Mouse (Mus musculus) activated CD4-positive, CD25-positive, alpha-beta regulatory T cell, adult 4 months (primary cell): Measurements from ENCODE around the gene Pigx. TPM values are rescaled to one million over a fixed set of nuclear protein-coding genes. Genes with fewer than 3 reads are reported as not detected.
"Not testable (repeated sequence)": the region's sequence is repeated elsewhere in the genome, so short reads cannot be mapped to it uniquely, and the experiment has no call there.

Experiments
- ATAC-seq: one replicate; pipeline ENCODE4 v1.8.0; 2017
- polyA plus RNA-seq, 2 experiments: library from polyadenylated mRNA; unstranded; fragments of 100-300 nt; shearing (Covaris generic); gene quantifications; one replicate each; pipeline ENCODE4 v1.2.1; 2017

Gene Pigx
- polyA plus RNA-seq, 2 experiments from 2014 or later = 138 to 151 TPM

DNA sequence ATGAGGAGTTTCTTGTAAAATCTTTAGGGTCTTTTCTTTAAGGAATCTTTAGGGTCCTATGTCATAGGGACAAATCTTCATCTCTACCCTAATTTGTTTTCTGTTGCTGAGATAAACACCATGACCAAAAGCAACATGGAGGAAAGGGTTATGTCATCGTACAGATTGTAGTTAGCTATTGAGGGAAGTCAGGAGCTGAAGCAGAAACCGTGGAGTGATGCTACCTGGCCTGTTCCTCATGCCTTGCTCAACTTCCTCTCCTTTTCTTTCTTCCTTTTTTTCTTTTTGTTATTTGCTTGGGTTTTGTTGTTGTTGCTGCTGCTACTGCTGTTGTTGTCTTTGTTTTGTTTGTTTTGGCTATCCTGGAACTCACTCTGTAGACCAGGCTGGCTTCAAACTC, 9.0 kb upstream of the Pigx start:
- no peak for ATAC-seq

DNA sequence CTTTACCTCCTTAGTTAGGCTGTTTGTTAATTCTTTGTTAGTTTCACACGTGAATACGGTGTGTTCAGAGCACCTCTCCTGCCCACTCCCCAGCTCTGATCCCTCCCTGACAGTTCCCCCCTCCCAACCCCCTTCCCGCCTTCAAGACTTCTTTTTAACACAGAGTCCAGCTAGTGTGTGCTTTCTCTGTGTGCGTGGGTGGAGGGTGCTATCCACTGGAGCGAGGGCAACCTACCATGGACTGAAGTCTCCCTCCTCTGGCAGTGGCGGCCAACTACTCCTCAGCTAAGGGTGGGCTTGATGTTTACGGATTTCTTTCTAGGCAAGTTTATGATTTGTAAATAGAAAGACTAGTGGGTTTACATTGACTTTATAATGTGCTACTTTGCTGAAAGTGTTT, 8.6 kb upstream of the Pigx start:
- peak; percentile 8 for ATAC-seq

DNA sequence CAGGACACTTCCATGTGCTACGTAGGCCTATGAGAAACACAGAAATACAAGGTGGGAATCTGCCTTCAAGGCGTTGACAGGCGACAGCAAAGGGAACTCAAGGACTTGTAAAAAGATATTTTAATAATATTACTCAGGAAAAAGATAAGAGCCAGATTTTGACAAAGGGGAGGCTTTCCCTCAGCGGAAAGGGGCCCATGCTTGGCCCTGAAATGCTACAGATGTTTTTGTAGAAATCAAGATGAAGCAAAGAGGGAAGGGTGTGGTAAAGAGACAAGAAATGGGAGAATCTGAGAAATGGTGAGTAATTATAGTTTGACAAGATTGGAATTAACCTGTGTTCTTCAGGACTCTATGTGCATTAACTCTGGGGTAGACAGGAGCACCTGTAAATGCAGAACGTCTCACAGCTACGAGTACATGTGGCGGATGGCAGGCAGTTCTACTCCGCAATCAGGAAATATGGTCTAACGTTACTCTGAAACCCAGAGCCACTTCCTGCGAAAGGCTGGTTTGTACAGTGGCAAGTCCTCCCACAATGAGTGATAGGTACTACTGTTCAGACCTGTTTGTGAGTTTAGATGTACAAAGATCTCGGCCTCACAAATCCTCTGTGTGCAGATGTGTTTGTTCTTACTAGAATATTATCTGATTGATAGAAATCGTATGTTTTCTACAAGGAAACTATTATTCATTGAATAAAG, 8.0 kb upstream of the Pigx start:
- peak; percentile 93 for ATAC-seq

DNA sequence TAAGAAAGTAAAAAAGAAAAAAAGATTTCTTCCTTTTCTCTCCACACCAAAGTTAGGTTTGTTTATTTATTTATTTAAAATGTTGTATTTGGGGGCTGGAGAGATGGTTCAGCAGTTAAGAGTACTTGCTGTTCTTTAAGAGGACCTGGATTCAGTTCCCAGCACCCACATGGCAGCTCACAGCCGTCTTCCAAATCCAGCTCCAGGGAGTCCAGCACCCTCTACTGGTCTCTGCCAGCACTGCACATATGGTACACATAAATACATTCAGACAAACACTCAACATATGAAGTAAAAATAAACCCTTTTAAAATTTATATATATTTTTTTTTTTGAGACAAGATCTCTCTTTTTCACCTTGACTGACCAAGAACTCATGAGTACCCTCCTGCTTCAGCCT, 6.2 kb upstream of the Pigx start:
- no peak for ATAC-seq

DNA sequence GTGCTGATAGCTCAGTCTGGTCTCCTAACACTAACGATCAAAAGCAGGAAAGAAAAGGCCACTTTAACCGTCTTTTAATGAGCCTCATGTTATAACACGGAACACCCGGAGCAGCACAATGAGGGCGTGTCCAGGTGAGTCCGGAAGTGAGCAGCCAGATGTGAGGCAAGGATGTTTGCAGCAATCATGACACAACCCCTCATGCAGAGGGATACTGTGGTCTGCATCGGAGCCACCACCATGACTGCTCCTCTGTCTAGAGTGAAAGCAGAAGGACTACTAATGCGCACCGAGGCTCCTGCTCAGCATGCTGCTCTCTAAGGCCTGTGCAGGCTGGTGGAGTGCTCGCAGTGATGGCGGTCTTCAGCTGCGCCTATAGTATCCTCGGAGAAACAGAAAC, 2.8 kb upstream of the Pigx start:
- no peak for ATAC-seq

DNA sequence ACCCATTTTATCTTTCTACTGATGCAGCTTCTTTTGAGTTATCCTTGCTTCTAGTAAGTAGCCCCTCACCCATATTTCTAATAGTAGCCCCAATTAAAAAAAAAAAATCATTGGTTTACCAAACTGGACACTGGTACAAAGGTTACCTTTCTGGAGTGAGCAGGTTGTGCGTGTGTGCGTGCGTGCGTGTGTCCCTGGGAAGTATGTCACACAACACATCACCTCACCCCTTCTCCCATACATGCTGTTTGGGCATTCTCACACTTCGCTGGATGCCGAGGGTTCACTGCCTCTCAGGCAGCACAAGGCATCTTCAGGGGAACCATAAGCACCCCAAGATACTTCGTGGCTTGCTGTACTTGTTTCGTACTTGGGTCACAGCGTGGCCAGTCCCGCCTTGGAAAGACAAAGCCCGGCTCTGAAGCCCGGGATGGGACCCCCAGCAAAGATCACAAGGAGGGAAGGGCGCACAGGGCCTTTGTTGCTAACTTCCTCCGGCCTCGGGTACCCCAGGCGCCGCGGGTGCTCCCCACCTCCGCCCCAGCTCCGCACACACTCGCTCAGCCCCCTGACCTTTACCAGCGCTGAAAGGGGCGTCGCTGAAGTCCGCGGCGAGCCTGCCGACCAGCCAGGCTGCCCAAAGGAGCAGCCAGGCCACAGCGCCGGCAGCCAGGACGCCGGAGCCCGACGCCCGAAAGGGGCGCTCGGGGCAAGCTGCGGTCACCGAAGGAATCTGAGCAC, 473 bp downstream of the Pigx start:
- ATAC-seq = no peak

DNA sequence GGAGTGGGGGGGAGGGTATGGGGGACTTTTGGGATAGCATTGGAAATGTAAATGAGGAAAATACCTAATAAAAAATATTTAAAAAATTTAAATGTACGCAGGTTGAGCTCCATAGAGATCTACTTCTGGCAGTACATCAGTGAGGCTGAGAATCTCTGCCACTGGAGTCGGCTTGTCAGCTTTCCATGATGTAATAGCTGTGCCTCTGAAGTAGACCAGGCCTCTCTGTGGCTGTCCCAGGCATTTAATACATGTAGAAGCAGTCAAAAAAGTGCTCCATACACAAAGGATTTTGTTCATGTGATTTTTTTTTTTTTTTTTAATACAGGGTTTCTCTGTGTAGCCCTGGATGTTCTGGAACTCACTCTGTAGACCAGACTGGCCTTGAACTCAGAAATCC, 1.8 kb downstream of the Pigx start:
- not testable (repeated sequence) for ATAC-seq

DNA sequence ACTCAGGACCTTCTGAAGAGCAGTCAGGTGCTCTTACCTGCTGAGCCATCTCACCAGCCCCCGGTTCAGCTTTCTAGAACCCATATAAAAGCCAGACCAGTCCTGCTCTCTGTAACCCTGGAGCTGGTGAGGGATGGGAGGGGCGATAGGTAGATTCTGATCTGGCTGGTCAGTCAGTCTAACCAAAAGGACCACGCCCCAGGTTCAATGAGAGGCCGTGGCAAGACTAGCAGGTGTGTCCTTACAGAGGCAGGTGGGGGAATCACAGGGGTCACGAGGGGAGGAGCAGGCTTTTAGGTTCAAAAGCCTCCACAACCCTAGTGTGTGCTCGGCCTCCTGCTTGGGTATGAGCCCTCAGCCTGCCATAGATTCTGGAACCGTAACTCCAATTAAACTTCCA, 8.1 kb downstream of the Pigx start:
- ATAC-seq = no peak

DNA sequence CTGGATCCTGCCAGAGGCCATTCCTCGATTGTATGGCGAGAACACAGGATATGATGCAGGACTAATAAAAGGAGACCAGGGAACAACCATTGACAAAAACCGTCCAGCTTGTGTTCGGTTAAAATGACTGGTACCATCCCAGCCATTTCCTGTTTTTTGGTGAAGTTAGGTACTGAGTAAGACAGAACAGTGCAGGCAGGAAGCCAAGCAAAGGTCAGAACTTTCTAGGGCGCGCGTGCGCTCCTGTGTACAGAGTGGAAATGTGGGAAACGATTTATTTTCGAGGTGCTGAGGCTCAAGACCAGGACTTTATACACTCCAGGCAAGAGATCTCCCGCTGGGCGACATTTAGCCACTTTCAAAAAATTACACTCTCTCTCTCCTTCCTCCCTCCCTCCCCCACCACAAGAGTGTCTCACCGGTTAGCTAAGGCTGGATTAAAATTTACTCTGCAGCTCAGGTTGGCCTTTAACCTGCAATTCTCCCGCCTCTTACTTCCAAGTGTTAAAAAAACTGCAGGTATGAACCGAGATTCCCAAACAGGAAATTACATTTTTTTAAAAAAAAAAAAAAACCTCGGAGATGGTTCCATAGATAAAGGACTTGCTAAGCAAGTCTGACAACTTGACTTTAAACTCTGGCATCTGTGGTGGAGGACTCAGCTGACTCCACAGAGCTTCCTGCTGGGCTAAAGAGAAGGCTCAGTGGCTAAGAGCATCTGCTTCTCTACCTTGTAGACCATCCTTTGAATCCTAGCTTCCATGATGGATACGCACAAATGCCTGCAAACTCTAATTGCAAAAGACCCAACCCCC, 11.7 kb downstream of the Pigx start:
- peak; percentile 85 for ATAC-seq

DNA sequence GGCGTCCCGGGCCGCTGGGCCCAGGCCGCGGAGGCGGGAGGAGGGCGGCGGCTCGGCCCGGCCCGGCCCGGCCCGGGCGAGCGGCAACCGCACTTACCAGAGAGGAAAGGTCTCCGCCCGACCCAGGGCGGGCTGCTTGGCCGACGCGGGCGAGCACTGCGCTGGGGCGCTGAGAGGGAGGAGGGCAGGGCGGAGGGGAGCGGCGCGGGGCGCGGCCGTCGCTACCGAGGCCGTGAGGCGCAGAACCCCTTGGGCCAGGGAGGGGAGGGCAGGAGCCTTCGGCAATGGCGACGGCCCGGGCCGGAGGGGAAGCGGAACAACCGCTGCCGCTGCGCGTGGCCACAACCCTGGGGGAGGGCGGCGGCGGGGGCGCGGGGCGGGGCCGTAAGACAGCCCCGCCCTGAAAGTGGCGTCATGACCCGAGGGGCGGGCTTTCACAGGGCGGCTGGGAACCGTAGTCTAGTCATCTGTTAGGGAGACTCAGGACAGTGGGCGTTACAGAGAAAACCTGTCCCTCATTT, 20.5 kb downstream of the Pigx start, which contains the start of gene Pak2:
Pak2 (minus strand) TSS at position 352 of the 521 bp plus-strand sequence.
- peak; percentile 66 for ATAC-seq

DNA sequence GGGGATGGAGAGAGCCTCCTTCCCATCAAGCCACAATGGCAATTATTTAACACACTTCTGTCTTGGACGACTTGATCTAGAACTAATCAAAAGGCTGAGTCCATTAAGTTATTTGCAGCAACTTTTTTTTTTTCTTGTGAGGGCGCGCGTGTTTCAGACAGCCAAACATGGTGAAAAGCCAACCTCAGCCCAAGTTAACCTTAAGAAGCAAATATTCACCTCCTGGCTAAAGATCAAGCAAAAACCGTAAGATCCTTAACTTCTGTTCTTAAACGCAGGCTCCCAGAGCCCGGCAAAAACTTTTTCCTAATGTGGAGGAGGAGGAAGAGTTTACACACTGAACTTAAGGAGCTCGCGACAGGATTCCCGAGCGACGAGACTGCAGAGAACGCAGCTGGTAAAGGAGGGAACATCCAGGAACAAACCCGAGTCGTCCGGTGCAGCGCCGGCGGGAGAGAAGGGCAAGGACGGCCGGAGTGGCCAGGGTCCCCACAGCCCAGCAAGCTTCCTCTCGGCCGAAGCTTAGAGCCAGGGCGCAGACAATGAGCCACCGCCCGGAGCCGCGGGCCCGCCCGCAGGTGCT, 21.0 kb downstream of the Pigx start:
- peak; percentile 1 for ATAC-seq

DNA sequence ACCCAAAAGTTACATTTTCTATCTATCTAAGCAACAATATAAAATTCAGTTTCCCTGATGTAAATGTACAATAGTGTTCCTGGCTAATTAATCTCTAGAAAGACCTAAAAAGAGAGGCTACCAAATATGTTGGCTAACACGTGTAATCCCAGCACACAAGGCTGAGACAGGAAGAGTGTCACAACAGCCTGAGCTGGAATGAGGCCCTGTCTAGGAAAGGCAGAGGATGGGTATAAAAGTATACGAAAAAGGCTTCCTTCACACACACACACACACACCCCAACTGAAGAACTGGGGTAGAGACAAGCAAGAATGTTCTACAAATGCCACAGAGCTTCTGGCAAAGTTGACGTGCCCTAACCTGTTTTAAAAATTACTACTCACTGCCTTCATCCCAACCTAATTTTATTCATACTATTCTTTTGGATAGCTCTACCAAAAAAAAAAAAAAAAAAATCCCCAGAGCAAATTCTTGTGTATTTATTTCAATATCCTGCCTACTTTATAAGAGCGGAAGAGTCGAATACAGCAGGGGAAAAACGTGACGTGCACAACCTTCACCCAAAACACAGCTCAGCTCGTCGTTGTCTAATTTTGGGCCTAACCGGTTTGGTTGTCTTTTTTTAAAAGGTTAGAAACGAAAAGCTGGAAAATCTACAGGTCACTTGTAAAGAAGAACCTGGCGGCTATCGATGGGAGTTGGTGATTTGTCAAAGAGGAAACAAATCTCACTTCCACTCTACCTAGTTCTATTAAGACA, 21.7 kb downstream of the Pigx start:
- ATAC-seq = peak; percentile 64

DNA sequence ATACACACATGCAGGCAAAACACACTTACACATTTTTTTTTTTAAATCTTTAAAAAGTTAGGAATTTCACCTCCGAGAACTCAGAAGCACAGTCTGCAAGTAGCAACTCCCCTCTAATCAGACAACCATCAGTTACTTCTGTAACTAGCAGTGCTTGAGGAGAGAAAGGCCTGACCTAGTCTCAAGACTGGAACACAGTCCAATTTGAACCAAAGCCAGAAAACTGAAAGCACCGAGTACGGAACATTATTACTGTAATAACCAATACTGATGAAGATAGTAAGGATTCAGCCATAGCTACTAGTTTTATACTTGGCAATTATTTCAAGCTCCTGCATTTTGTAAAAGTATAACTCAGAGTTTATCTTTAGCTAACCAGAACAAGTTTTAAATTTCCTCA, 23.1 kb downstream of the Pigx start:
- ATAC-seq = no peak

DNA sequence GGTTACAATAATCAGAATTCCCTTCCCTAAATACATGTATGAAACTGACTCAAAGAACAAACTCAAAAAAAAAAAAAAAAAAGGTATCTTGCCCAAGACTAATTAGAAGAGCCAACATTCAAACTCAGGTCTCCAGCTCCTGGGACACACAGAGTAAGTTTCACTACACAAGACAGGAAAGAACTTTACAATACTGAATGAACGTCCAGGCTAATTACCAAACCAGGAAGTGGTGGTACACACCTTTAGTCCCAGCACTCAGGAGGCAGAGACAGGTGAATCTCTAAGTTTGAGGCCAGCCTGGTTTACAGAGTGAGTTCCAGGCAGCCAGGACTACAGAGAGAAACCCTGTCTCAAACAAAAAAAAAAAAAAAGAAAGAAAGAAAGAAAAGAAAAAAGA, 23.8 kb downstream of the Pigx start:
- no peak for ATAC-seq

DNA sequence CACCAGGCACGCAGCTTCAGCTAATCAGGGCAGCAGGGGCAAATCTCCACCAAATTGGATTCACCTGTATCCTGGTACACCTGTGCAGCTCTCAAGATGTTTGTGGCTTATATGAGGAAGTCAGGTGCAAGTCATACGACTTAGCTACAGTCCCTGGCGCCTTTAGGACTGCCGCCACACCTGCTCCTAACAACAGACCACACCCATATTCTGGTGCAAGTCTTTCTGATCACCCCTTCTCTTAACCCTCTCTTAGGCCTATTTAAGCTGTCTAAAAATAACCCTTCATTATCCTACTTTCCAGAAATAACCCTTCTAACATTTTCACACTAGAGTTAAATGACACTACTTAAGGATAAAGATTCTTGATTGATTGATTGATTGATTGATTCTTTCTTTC, 29.5 kb downstream of the Pigx start:
- ATAC-seq = not testable (repeated sequence)

DNA sequence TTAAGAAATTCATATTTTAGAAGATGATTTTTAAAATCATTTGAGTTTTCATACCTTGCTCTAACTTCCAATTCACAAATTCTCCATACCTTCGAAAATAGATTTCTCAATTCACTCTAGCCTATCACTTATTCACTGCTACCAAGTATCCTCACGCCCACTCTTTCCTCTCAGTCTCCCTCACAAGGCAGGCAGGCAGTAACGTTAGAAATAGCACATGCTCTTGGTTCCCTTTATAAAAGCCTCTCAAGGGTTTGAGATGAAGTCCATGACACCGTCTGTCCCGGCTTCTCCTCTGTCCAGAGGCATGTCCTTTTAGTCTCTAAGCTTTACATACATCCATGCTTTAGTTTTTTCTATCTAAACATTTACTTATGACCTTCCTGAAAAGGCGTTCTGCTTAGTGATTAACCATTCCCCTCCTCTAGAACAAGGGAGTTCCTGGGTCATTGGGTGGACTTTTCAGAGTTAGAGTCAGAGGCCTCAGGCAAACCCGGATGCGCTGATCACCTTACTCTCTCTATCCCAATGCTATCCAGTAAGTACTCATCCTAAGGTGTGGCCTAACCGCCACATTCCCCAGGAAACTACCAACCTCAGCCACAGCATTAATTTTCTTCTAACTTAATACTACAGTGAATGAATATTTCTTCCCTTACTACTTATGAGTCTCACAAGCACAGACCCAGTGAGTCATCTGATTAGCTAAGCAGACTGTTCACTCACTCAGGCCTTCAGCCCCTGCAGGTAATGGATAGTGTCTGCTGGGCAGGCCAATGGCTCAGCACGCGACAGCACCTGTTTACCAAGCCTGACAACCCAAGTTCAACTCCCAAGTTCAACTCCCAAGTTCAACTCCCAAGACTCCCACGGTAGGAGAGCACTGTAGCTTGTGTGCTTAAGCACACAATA, 30.9 kb downstream of the Pigx start:
- ATAC-seq = peak; percentile 44

DNA sequence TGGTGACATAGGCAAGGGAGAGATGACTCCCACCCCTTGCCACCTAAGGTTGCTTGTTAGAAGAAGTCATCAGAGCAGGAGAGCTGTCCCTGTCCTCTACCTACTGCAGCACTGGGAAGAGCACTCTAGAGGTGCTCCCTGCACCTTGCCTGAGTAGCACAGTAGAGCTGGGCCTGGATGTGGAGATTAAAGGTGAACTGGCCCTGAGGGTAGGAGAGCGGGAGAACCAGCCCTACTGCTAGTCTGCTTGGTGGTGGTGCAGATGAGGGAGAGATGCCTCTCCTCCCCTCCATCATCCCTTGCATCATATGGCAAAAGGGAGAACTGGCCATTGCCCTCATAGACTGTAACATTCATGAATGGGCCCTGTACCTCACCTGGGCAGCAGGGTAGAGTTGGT, 32.6 kb downstream of the Pigx start:
- no peak for ATAC-seq

DNA sequence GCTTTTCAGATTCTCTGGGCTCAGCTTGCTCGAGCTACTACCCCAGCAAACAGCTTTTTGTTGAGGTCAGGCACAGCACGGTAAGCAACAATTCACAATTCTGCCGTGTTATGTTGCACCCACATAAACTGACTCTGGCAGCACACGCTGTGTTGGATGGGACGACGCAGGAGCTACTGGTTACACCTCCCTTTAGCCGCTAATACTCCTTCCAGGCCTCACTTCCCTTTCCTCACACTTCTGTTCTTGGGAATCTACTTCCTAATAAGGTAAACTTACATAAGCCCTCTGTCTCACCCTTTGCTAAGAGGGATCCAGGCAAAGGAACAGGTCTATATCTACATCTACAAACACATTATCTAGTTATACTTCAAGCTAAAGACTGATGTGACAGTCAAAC, 35.6 kb downstream of the Pigx start:
- no peak for ATAC-seq

DNA sequence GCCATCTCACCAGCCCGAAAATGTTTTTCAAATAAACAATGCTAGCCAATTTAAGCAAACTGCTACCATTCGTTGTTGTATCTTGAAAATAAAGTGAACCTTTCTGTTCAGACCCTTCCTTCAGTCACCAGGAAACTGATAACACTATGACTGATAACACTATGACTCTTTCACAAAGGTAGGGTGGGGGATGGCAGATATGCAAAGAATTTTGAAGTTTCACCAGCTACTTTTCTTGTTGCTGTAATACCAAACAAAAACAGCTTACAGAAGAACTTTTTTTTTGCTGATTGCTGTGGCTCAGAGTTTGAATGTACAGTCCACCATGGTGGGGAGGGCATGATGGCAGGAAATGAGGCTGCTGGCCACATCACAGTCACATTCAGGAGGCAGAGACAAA, 37.3 kb downstream of the Pigx start:
- peak; percentile 43 for ATAC-seq

DNA sequence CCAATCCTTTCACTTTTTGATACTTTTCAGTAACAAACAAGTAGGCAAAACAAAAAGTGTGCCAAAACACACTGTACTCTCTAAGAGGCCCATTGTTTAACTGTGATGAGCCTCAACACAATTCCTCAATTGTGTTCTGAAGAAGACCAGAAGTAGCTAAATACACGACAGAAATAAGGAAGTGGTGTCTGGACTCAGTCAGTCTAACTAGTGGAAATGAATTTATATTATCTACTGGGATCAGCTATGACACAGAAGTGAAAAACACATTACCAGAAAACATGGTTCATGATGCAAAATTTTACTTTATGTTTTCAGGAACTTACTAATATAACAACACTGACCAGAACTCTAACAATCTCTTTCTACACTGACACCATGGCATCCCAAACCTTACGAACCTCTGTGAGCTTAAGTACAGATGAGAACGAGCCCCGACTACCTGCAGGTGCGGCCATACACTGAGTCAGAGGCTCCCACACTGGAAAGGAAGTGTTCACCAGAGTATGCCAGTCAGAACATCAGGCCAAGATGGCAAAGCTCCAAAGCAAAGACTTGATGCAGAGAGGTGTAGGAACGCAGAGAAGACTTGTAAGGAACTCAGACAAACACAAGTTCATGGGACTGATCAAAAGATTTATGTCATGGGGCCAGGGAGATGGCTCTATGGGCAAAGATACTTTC, 39.6 kb downstream of the Pigx start:
- ATAC-seq = peak; percentile 36
